Mouse (Mus musculus) megakaryocyte progenitor cell, adult 5-6 weeks (primary cell): ENCODE results near the gene Aipl1. TPM values are rescaled to one million over a fixed set of nuclear protein-coding genes. Genes with fewer than 3 reads are reported as not detected.
A peak's percentile ranks its signal among the peaks of the same experiment; 100 is the strongest.
"Not testable (repeated sequence)": the region's sequence is repeated elsewhere in the genome, so short reads cannot be mapped to it uniquely, and the experiment has no call there.

ENCODE experiments used
- ATAC-seq: replicated peaks from 2 replicates; pipeline ENCODE4 v1.8.0; 2016; ENCODE audit warnings: mild to moderate bottlenecking, moderate TSS enrichment, inconsistent platforms; ENCODE audit not compliant: poor library complexity
- total RNA-seq, 2 experiments: library from RNA; stranded (forward) in 1 of 2; stranded (reverse) in 1 of 2; fragments of 157-497, 149-512 nt in 1 of 2; fragments of 200-1000 nt in 1 of 2; gene quantifications; 2 replicates each; pipeline versions ENCODE4 v1.2.3 to v1.2.4; 2015 to 2017

Aipl1 gene
- total RNA-seq, 2 experiments from 2014 or later, result 0.54 TPM; not detected in 1

DNA sequence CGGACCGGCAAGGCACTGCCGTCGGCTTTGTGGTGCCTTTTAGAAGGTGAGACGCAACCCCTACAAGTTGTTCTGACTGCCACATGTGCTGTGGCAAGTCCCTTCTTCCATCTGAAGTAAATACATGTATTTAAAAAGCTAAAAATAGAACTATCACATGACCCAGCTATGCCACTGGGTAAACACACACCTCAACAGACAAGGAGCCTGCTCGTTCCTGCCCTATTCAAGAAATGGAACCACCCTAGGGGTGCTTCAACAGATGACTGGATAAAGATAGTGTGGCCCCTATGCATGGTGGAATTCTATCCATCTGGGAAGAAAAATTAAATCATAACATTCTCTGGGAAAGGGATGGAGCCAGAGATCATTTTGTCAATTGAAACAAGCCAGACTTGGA lies 14.5 kb downstream of the Aipl1 start:
- no peak for ATAC-seq

- ATAC-seq, result peak; percentile 51
Observed at GRCm38 (mm10) chr11:72021015-72021414, 16.3 kb downstream of the Aipl1 start.

- ATAC-seq, result no peak
Observed at GRCm38 (mm10) chr11:72017253-72017601, 20.1 kb downstream of the Aipl1 start.

DNA sequence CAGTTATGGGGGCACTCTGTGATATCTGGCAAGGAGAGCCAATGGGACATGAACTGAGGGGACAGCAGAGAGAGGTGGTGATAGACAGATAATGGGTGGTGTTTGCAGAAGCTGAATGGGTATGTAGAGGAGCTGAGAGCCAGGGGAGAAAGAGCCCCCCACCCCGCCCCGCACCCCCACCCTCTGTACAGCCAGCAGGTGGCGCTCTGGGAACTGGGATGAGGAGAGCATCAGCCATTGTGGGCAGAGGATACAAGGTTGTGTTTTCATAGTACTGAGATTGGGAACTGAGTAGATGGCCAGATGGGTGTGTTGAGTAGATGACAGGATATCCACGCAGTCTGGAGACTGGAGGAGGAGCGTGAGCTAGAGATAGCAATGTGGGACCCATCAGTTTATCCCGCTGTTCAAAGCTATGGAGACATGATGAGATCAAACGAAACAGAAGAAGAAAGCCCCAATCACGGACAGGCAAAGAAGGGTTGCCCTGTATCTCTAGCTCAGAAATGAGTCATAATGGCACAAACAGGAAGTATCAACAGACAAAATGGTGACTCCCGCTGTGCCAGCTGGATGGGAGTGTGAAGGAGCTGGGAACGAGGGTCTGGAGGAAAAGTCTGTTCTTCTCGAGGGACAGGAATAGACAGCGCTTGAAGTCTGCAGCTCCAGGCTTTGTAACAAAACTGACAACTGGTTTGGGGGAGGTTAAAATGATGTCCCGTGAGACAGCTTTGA lies 20.6 kb downstream of the Aipl1 start:
- ATAC-seq, result no peak

DNA sequence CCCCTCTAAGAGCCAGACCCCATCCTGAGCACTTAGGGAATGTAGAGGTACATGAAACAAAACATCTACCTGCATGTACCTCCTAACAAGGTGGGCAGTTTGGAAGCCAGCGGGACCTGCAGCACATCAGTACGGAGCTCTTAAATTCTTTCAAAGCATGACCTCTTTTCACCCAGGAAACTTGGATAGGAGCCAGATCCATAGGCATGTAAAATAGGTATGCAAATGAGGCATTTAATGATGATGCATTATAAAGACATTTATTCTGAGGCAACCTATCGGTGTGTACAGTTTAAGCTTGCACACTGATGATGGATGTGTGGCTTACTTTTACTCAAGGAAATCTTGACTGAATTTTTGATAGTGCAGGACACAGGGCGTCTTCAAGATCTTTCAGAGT lies 22.6 kb downstream of the Aipl1 start:
- no peak for ATAC-seq

DNA sequence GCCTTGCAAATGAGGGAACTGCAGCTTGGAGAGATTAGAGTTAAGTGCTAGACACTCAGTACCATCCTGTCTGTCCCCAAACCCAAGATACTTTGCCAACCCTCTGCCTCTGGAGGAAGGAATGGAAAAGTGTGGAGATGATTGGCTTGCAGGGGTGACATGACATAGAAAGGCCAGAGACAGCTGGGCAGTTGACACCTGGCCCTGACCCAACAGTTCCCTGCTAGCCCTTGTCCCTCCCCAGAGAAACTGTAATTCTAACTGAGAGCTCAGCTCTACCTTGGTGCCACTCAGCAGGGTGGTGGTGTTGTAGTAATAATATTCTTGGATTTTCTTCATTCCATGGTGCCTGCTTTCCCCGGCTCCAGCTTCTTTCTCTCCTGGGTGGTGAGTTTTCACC lies 25.4 kb downstream of the Aipl1 start:
- ATAC-seq, result no peak

GRCm38 (mm10) chr11:72010940-72011722 lies 26.2 kb downstream of the Aipl1 start:
- no peak for ATAC-seq

DNA sequence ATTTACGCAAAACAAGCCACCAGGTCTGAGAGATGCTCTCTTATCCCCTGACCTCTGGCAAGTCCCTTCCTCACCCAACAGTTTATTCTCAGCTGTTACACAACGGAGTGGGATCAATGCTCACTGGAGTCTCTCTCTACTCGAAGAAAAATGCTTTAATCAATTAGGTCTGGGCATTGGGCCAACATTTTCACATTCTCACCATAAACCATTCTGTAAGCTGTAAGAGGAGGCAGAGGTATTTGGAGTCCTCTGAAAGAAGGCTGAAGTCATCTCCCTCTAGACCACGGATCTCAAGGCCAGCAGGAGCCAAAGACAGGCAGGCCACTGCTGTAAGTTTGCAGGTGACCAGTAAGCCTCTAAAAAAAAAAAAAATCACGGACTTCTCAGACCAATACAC lies 26.9 kb downstream of the Aipl1 start:
- no peak for ATAC-seq

DNA sequence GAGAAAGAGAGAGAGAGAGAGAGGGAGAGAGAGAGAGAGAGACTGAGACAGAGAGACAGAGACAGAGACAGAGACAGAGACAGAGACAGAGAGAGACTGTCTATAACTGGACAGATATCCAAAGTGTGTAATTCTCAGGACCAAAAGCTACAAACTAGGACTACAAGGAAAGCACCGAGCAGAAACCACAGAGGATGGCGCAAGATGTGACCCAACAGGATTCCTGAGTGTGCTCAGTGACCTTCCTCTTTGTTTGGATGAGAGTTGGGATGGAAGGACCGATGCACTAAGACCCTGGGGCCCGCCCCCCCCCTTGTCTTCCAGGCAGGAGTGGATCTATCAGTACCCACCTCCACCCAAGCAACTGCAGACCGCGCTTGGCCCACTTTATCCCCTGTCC lies 31.8 kb downstream of the Aipl1 start:
- peak; percentile 50 for ATAC-seq

DNA sequence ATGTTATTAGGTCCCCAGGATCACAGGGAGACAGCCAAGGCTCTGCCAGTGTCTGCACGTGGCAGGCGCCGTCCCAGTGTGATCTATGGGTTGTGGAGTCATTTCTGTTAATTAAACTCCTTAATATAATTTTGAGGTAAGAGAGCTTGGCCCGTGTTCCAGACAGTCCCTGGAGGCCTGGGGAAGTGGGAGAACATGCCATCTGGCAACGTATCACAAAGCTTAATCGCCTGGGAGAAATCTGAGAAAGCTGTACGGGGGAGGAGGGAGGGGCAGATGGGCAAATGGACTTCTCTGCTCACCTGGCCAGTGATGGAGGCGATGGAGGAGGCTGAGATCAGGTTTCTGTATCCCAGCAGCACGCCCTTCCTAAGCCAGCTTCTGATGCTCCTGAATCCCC lies 34.1 kb downstream of the Aipl1 start:
- no peak for ATAC-seq

- peak; percentile 57; the same call in 1 of the 2 replicates for ATAC-seq
Observed at GRCm38 (mm10) chr11:72002138-72002853, 35.0 kb downstream of the Aipl1 start.

DNA sequence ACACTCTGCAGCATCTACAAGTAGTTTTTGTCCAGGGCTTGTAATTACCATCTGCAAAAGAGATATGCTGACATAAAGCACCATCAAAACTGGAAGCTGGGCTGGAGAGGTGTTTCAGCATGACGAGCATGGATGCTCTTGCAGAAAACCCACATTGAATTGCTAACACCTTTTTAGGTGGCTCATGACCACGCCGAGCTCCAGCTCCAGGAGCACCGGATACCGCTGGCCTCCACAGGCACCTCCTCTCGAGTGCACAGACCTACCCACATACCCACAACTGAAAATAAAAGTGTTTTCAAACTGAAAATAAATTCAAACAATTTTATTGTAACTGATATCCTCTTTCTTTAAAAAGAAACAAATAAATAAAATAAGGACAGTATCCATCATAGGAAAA lies 37.1 kb downstream of the Aipl1 start:
- no peak for ATAC-seq

- ATAC-seq, result no peak
Observed at GRCm38 (mm10) chr11:71996805-71997204, 40.5 kb downstream of the Aipl1 start.

GRCm38 (mm10) chr11:71995968-71996511 lies 41.3 kb downstream of the Aipl1 start:
- ATAC-seq, result peak; percentile 91

DNA sequence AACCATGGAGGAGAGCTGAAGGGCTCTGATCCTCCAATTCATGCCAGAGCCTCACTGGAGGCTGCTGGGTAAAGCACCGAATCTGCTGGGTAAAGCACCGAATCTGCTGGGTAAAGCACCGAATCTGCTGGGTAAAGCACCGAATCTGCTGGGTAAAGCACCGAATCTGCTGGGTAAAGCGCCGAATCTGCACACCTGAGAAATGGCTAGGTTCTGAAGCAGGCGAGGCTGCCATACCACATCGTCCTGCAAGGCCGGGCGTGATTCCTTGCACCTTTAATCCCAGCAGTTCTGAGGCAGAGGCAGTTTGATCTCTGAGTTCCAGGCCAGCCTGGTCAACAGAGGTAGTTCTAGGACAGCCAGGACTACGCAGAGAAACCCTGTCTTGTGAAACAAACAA lies 44.9 kb downstream of the Aipl1 start:
- ATAC-seq, result no peak

DNA sequence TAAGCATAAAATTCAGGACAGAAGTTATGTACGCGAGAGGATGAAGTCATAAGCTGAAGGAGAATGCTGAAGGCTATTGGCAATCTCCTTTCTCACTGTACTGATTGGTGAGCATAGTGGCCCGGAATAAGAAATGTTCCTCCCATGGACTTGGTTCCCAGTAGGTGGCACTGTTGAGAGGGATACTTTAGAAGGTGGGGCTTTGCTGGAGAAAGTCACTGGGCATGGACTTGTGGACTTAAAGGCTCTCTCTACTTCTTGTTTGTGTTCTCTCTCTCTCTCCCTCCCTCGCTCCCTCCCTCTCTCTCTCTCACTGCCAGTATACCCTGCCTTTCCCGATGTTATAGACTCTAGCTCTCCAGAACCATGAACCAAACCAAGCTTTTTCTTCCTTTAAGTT lies 45.8 kb downstream of the Aipl1 start:
- ATAC-seq, result peak; percentile 89

DNA sequence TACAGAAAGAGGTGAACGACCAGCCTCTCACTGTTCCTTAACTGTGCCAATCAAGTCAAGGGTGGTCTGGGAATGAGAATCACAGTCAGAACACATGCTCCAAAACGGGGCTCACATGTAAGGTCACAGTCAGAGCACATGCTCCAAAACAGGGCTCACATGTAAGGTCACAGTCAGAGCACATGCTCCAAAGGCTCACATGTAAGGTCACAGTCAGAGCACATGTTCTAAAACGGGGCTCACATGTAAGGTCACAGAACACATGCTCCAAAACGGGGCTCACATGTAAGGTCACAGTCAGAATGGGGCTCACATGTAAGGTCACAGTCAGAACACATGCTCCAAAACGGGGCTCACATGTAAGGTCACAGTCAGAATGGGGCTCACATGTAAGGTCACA lies 47.9 kb downstream of the Aipl1 start:
- not testable (repeated sequence) for ATAC-seq

DNA sequence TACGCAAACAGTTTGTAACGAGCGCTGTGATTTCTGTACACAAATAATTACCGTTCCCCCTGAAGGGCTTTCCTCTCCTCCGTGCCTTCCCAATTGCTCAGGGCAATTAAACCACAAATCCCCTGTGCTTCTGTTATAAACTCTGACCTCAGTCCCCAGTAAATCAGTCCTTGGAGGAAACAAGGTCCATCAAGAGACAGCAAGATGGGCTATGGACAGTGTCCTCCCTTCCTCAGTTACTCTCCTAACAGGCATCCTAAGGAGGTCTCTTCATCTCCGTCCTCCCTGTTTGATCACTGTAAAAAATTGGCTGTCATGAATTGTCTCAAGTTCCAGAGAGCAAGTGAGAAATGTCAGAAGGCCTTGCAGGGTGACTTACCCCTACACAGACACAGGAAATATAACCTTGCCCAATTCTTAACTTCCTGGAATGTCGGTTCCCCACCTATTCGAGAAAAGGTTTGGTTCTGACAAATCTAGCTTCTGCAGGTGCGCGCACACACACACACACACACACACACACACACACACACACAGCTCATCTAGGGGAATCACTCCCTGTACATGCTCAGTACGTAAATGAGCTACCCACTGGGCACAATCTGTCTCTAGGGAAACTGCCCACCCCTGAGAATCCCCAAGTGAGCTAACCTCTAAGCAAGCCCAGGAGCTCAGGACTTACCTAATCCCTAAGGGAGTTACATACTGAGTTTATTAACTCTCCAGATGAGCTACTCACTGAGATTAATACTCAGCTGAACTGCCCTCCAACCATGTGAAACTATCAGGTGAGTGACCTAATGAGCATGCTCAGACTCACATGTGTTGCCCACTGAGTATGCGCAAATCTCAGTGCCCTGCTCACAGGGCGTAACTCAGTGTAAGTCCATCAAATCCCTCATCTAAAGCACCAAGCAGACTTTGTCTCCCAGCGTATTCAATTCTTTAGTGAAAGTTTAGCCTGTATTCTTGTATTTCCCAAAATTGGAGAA lies 49.9 kb downstream of the Aipl1 start:
- no peak for ATAC-seq

DNA sequence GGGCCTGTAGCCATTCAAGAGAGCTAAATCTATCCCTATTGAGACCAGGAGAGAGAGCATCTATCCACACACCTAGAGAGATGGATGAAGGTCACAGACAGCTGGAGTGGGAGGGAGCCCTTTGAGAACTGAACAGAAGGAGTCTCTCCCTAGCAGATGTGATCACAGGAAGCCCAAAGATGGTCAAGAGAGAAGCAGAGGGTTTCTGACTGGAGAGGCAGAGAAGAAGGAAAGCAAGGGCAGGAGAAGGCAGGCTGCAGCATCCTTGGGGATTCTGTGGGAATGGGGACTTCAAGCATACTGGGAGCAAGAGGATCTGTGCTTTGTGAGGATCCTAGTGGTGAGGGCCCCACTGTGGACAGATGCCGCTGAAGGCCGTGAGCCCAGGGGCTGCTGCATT lies 51.5 kb downstream of the Aipl1 start:
- no peak for ATAC-seq

- ATAC-seq, result no peak
Observed at GRCm38 (mm10) chr11:71985101-71985711, 52.1 kb downstream of the Aipl1 start.
